Mouse (Mus musculus) CH12.LX (cell line): Measurements from ENCODE around the gene Limk2.

Experiments
- CHD2 ChIP-seq: IDR thresholded peaks from 2 replicates; pipeline ENCODE4 v1.6.1; 2011; ENCODE audit warnings: low read length, improper control_type of control experiment
- CTCF ChIP-seq, 2 experiments: IDR thresholded peaks in 1 of 2; conservative IDR thresholded peaks in 1 of 2; 2 replicates each; pipeline ENCODE4 v1.5.1; 2011 to 2012; ENCODE audit warnings: low read depth in 2 of 2, low read length in 2 of 2, improper control_type of control experiment in 1 of 2, inconsistent platforms in 1 of 2, mild to moderate bottlenecking in 1 of 2, moderate library complexity in 1 of 2
- EP300 ChIP-seq: IDR thresholded peaks from 2 replicates; pipeline ENCODE4 v1.6.1; 2011; ENCODE audit warnings: low read length, improper control_type of control experiment
- POLR2A ChIP-seq: IDR thresholded peaks from 2 replicates; pipeline ENCODE4 v1.6.1; 2011; ENCODE audit warnings: low read depth, mild to moderate bottlenecking, improper control_type of control experiment, low read length
- SIN3A ChIP-seq: IDR thresholded peaks from 2 replicates; pipeline ENCODE4 v1.6.1; 2012; ENCODE audit warnings: low read length, improper control_type of control experiment, inconsistent platforms

DNA sequence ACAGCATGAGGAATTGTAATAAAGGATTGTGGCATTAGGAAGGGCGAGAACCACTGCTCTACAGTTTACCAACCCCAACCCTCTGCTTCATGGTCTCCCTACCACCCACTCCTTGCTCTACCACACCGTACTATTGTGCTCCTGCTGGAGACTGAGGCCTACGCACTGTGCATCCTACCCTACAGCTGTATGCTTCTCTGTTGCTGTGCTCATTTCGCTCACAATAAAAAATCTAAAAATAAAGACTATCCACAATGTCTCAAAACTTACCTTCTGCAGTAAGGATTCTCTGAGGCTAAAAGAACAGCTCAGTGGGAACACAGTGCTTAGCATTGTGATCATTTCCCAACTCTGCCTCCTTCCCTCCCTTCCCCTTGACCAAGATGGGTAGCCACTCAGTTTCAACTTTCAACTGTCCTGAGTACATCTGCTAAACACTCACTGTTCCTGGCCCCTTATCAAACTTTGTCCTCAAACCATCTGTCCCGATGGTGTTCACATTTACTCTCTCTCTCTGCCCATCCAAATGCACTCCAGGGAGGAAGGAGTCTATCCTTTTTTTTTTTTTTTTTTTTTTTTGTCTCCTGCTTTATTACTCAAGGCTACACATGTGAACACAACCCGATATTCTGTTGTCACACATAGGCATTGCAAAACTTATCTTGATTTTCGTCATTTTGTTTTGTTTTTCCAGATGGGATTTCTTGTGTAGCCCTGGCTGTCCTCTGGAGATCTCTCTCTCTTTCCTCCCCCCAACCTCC is 4.5 kb downstream of the Limk2 start:
- no peak for TF ChIP-seq SIN3A
- no peak for TF ChIP-seq CTCF (conservative IDR thresholded peaks at IDR 0.05 in 1 of 2, IDR thresholded peaks at IDR 0.05 in 1 of 2; ENCODE audit: low read depth in 2 of 2, low read length in 2 of 2)
- TF ChIP-seq POLR2A: no peak
- no peak for TF ChIP-seq CHD2
- no peak for TF ChIP-seq EP300
